Mouse (Mus musculus) layer of hippocampus, adult 11-12 months (tissue): Measurements from ENCODE around the gene Kcnn4.

Experiments
- DNase-seq: peaks from one replicate; pipeline ENCODE4 v3.0.0; 2022; ENCODE audit warnings: low spot score

Kcnn4 gene

GRCm38 (mm10) chr7:24425919-24426318 lies 55.9 kb downstream of the Kcnn4 start:
- no peak for DNase-seq

GRCm38 (mm10) chr7:24427168-24427567 lies 57.1 kb downstream of the Kcnn4 start:
- DNase-seq: no peak

GRCm38 (mm10) chr7:24428725-24429124 lies 58.7 kb downstream of the Kcnn4 start:
- DNase-seq: no peak

GRCm38 (mm10) chr7:24429413-24430112 lies 59.5 kb downstream of the Kcnn4 start:
- peak; percentile 83 for DNase-seq

GRCm38 (mm10) chr7:24430551-24431345 lies 60.7 kb downstream of the Kcnn4 start:
- DNase-seq: no peak

GRCm38 (mm10) chr7:24431713-24432112 lies 61.6 kb downstream of the Kcnn4 start:
- DNase-seq: no peak

- DNase-seq: no peak
These were observed 65.2 kb downstream of the Kcnn4 start for GRCm38 (mm10) chr7:24435305-24435704.
